ENCODE assay signal across 10 mouse cellular contexts in the genomic region with DNA sequence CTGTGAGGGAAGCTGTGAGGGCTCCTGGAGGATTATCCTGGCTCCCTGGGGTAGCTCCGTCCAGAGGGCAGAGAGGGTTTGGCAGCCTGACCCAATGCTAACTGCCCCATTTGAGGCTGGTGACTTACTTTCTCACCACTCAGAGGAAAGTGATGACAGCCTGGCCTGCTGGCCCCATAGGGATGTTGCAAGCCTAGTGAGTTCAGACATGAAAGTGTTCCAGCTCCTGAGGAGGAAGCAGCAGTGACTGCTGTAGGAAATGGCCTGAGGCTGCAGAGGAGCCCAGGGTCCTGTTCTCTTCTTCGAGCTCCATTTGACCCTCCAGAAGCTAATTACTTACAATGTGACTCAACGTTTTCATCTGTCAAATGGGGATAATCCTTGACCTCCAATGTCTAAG.
DNase-seq lines count a peak whose midpoint lies in the region; TF ChIP-seq lines count a peak whose summit lies in the region.
"Had no signal": no experiment of that assay in that cellular context is flagged by ENCODE, and none has a peak within 500 bp of the region (broad histone marks: within the 10 kb centered on the region; RNA-seq: fewer than 3 reads in every experiment).

No protein-coding gene starts in this region.

- peaks cover 33% of the 10 kb centered on the region for H3K4me1 ChIP-seq in kidney, adult 2 months (ENCODE audit: control insufficient read depth, insufficient read depth, low read length)

- no peaks in the 10 kb centered on the region for H3K27me3 ChIP-seq in kidney, adult 2 months (replicated peaks; ENCODE audit: control insufficient read depth, insufficient read depth, low read length)

- no peak overlapping the region for H3K27ac ChIP-seq in kidney, adult 2 months (ENCODE audit: insufficient read depth, low read depth, low read length)

- no peak overlapping the region for H3K4me3 ChIP-seq in kidney, adult 2 months (ENCODE audit: insufficient read depth, low read depth, low read length)

- TF ChIP-seq CTCF in kidney, adult 2 months (conservative IDR thresholded peaks at IDR 0.05; ENCODE audit: insufficient read depth, insufficient read length, low read depth, low read length): no peak

- no peak for TF ChIP-seq POLR2A in kidney, adult 2 months (IDR thresholded peaks at IDR 0.05; ENCODE audit: low read depth, low read length)

- WGBS in kidney, adult 2 months: 46% methylated on average over 3 of the region's 3 CpGs

- DNase-seq in kidney, adult 2 months: peak; percentile 12
- DNase-seq in kidney, adult 11 months: no peak
- peak; percentile 82 for DNase-seq in adipocyte (ENCODE audit: low spot score)
- peak; percentile 61 for DNase-seq in fibroblast of lung, adult 2 months (ENCODE audit: low read depth)
- peak; percentile 52 to 58 for DNase-seq in lung, postnatal 4 days
- DNase-seq in urinary bladder, adult 18-20 months (ENCODE audit: low spot score in 2 of 2): no peak
- DNase-seq in urinary bladder, adult 2 months (ENCODE audit: low spot score): no peak
- no peak for DNase-seq in cerebellum, adult 8-10 months
- DNase-seq: heart, postnatal 14 days; retina, postnatal 1 day had no signal

- no peaks in the 10 kb centered on the region for H3K36me3 ChIP-seq in kidney, adult 2 months (ENCODE audit: control insufficient read depth, insufficient read depth, low read length)

Comparison
In these comparisons a context has a peak if more than half of its experiments do, and no peak if none do; other contexts are left out.
1. DNase-seq: peak in kidney, adult 2 months (single experiment), adipocyte (single experiment), fibroblast of lung, adult 2 months (single experiment) and lung, postnatal 4 days (2 of 2); none in kidney, adult 11 months (single experiment), urinary bladder, adult 18-20 months (0 of 2), urinary bladder, adult 2 months (single experiment) and cerebellum, adult 8-10 months (single experiment).